Comparison of ENCODE assay signal across 11 mouse cellular contexts in the genomic region with DNA sequence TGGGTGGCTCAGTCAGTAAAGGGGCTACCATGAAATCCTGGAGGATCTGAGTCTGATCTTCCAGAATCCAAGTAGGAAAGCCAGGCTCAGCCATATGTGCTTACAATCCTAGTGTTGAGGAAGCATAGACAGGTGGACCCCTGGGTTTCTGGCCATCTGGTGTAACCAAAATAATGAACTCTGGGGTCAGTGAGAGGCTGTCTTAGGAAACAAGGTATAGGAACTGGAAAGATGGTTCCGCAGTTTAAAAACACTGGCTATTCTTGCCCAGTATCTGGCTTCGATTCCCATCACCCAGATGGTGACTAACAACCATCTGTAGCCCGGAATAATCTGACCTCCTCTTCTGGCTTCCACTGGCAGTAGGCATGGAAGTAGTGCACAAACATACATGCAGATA.
"Had no signal": no experiment of that assay in that cellular context is flagged by ENCODE, and none has a peak within 500 bp of the region (broad histone marks: within the 10 kb centered on the region; RNA-seq: fewer than 3 reads in every experiment).

No protein-coding gene starts in this region.

- H3K9me3 ChIP-seq: kidney, embryonic 15.5 days; neural tube, embryonic 12.5 days had no signal

- ATAC-seq: midbrain, embryonic 13.5 days had no signal

- H3K27me3 ChIP-seq: kidney, embryonic 15.5 days; limb, embryonic 13.5 days; midbrain, embryonic 13.5 days; neural tube, embryonic 12.5 days had no signal

- DNase-seq: kidney, postnatal 14 days; left cerebral cortex, postnatal 4 days; lung, adult 18-20 months; lung, postnatal 36 days; thymus, adult 2 months; thymus, postnatal 25 days had no signal

- H3K36me3 ChIP-seq: kidney, embryonic 15.5 days; limb, embryonic 13.5 days; midbrain, embryonic 13.5 days; neural tube, embryonic 12.5 days had no signal

- H3K9ac ChIP-seq: kidney, embryonic 15.5 days; limb, embryonic 13.5 days; liver, embryonic 14.5 days; midbrain, embryonic 13.5 days; neural tube, embryonic 12.5 days had no signal

- H3K4me1 ChIP-seq: kidney, embryonic 15.5 days; neural tube, embryonic 12.5 days had no signal

- H3K27ac ChIP-seq: kidney, embryonic 15.5 days; limb, embryonic 13.5 days; liver, embryonic 14.5 days; midbrain, embryonic 13.5 days; neural tube, embryonic 12.5 days had no signal

- H3K4me3 ChIP-seq: kidney, embryonic 15.5 days; limb, embryonic 13.5 days; midbrain, embryonic 13.5 days; neural tube, embryonic 12.5 days had no signal

- H3K4me2 ChIP-seq: kidney, embryonic 15.5 days; limb, embryonic 13.5 days; midbrain, embryonic 13.5 days; neural tube, embryonic 12.5 days had no signal
